Mouse (Mus musculus) large intestine, adult 2 months (tissue): ENCODE results near the gene Gm7694. TPM values are rescaled to one million over a fixed set of nuclear protein-coding genes. Genes with fewer than 3 reads are reported as not detected.
A peak's percentile ranks its signal among the peaks of the same experiment; 100 is the strongest.

Source experiments
- DNase-seq: peaks from one replicate; pipeline ENCODE4 v3.0.0-alpha.2; 2012; ENCODE audit warnings: low read depth, low spot score
- WGBS: fragments of 180-500 bp; shearing (Covaris S2); methylation state at CpG from one replicate; pipeline ENCODE4 v1.1.7; 2018; 5-methylcytosine and 5-hydroxymethylcytosine counted together
- polyA plus RNA-seq: library from polyadenylated mRNA; depleted of rRNA; stranded (reverse); fragments of >200 nt; gene quantifications from 2 replicates; pipeline ENCODE4 v1.2.3, GENCODE M21; 2012; rRNA removed

Gene Gm7694
- polyA plus RNA-seq, result 10.6 and 16.0 TPM in 2 replicates

GRCm38 (mm10) chr1:170306232-170306631, at the start of gene Gm7694:
Gene Gm7694 (minus strand): TSS chr1:170306332.
- no peak for DNase-seq
- WGBS, result 92% methylated on average over 4 of the region's 4 CpGs

GRCm38 (mm10) chr1:170353335-170353734, 47.2 kb upstream of the Gm7694 start:
- 81% methylated on average over 3 of the region's 3 CpGs for WGBS

GRCm38 (mm10) chr1:170351080-170351479, 44.9 kb upstream of the Gm7694 start:
- DNase-seq, result no peak

More at GRCm38 (mm10) chr1:170353335-170353734, 47.2 kb upstream of the Gm7694 start:
- DNase-seq, result no peak

- no peak for DNase-seq
- 75% methylated on average over 3 of the region's 3 CpGs for WGBS
Observed at GRCm38 (mm10) chr1:170346266-170346665, 40.1 kb upstream of the Gm7694 start.

- WGBS, result 95% methylated on average over 4 of the region's 4 CpGs
- DNase-seq, result no peak
Observed at GRCm38 (mm10) chr1:170343906-170344305, 37.8 kb upstream of the Gm7694 start.

GRCm38 (mm10) chr1:170343081-170343480, 36.9 kb upstream of the Gm7694 start:
- 92% methylated on average over 8 of the region's 8 CpGs for WGBS
- DNase-seq, result no peak

GRCm38 (mm10) chr1:170339943-170340342, 33.8 kb upstream of the Gm7694 start:
- DNase-seq, result no peak
- WGBS, result 90% methylated on average over 3 of the region's 3 CpGs

- DNase-seq, result no peak
- WGBS, result 87% methylated on average over 4 of the region's 4 CpGs
Observed at GRCm38 (mm10) chr1:170332775-170333174, 26.6 kb upstream of the Gm7694 start.

- 72% methylated on average over 6 of the region's 6 CpGs for WGBS
- DNase-seq, result no peak
Observed at GRCm38 (mm10) chr1:170331926-170332325, 25.8 kb upstream of the Gm7694 start.

GRCm38 (mm10) chr1:170325277-170325676, 19.1 kb upstream of the Gm7694 start:
- WGBS, result 73% methylated on average over 4 of the region's 4 CpGs
- no peak for DNase-seq

- peak; percentile 69 for DNase-seq
- WGBS, result 33% methylated on average over 1 of the region's 1 CpGs
Observed at GRCm38 (mm10) chr1:170324312-170324711, 18.2 kb upstream of the Gm7694 start.

GRCm38 (mm10) chr1:170323001-170323400, 16.9 kb upstream of the Gm7694 start:
- 91% methylated on average over 10 of the region's 10 CpGs for WGBS
- DNase-seq, result no peak

- no peak for DNase-seq
- 88% methylated on average over 2 of the region's 2 CpGs for WGBS
Observed at GRCm38 (mm10) chr1:170322046-170322445, 15.9 kb upstream of the Gm7694 start.

GRCm38 (mm10) chr1:170311431-170311830, 5.3 kb upstream of the Gm7694 start:
- WGBS, result 85% methylated on average over 6 of the region's 6 CpGs
- DNase-seq, result no peak

- 71% methylated on average over 4 of the region's 4 CpGs for WGBS
- DNase-seq, result no peak
Observed at GRCm38 (mm10) chr1:170308503-170308902, 2.4 kb upstream of the Gm7694 start, which contains the start of gene Spata46. Gene Spata46 (plus strand): TSS chr1:170308803.

- WGBS, result 82% methylated on average over 10 of the region's 10 CpGs
- DNase-seq, result no peak
Observed at GRCm38 (mm10) chr1:170305002-170305401, 1.1 kb downstream of the Gm7694 start.

- WGBS, result 88% methylated on average over 6 of the region's 6 CpGs
- no peak for DNase-seq
Observed at GRCm38 (mm10) chr1:170303103-170303502, 3.0 kb downstream of the Gm7694 start.

- no peak for DNase-seq
- 90% methylated on average over 6 of the region's 6 CpGs for WGBS
Observed at GRCm38 (mm10) chr1:170302456-170302855, 3.7 kb downstream of the Gm7694 start.

GRCm38 (mm10) chr1:170301686-170302085, 4.4 kb downstream of the Gm7694 start:
- no peak for DNase-seq
- 93% methylated on average over 9 of the region's 9 CpGs for WGBS

- DNase-seq, result no peak
- WGBS, result 76% methylated on average over 4 of the region's 4 CpGs
Observed at GRCm38 (mm10) chr1:170299496-170299895, 6.6 kb downstream of the Gm7694 start.

- 85% methylated on average over 15 of the region's 15 CpGs for WGBS
- DNase-seq, result no peak
Observed at GRCm38 (mm10) chr1:170294786-170295570, 11.2 kb downstream of the Gm7694 start.
